Mouse (Mus musculus) G1E-ER4 (cell line): Measurements from ENCODE around the gene Wdr66. TPM values are rescaled to one million over a fixed set of nuclear protein-coding genes. Genes with fewer than 3 reads are reported as not detected.

Experiments used
- GATA1 ChIP-seq: IDR thresholded peaks from one replicate; pipeline ENCODE4 v1.8.0; 2012; ENCODE audit warnings: low read length, inconsistent platforms
- polyA plus RNA-seq: library from polyadenylated mRNA; stranded (reverse); fragments of >175 nt; gene quantifications from 2 replicates; pipeline ENCODE4 v1.2.3, GENCODE M21; 2012

The Wdr66 gene
- polyA plus RNA-seq, 1 experiment = 0.01 TPM

GRCm38 (mm10) chr5:123268477-123269474 is 16.9 kb downstream of the Wdr66 start:
- no peak for TF ChIP-seq GATA1

- no peak for TF ChIP-seq GATA1
Measured at GRCm38 (mm10) chr5:123270917-123271316, 19.0 kb downstream of the Wdr66 start.

GRCm38 (mm10) chr5:123272927-123273326 is 21.0 kb downstream of the Wdr66 start:
- TF ChIP-seq GATA1 = no peak

GRCm38 (mm10) chr5:123276636-123277341 is 24.9 kb downstream of the Wdr66 start:
- no peak for TF ChIP-seq GATA1

- no peak for TF ChIP-seq GATA1
Measured at GRCm38 (mm10) chr5:123277342-123277701, 25.4 kb downstream of the Wdr66 start.

- TF ChIP-seq GATA1 = no peak
Measured at GRCm38 (mm10) chr5:123277704-123278103, 25.8 kb downstream of the Wdr66 start.

- TF ChIP-seq GATA1 = no peak
Measured at GRCm38 (mm10) chr5:123279248-123279647, 27.3 kb downstream of the Wdr66 start.

GRCm38 (mm10) chr5:123281336-123282136 is 29.6 kb downstream of the Wdr66 start:
- no peak for TF ChIP-seq GATA1

GRCm38 (mm10) chr5:123285174-123285573 is 33.3 kb downstream of the Wdr66 start:
- TF ChIP-seq GATA1 = no peak

GRCm38 (mm10) chr5:123288079-123288478 is 36.2 kb downstream of the Wdr66 start:
- TF ChIP-seq GATA1 = no peak

GRCm38 (mm10) chr5:123294653-123295052 is 42.8 kb downstream of the Wdr66 start:
- TF ChIP-seq GATA1 = no peak

GRCm38 (mm10) chr5:123296224-123296806 is 44.4 kb downstream of the Wdr66 start:
- TF ChIP-seq GATA1 = no peak

GRCm38 (mm10) chr5:123296972-123297754 is 45.3 kb downstream of the Wdr66 start:
- no peak for TF ChIP-seq GATA1

- TF ChIP-seq GATA1 = no peak
Measured at GRCm38 (mm10) chr5:123297830-123298229, 45.9 kb downstream of the Wdr66 start.

GRCm38 (mm10) chr5:123298526-123298925 is 46.6 kb downstream of the Wdr66 start:
- no peak for TF ChIP-seq GATA1
